Mouse (Mus musculus) heart, adult 11 months (tissue): ENCODE results near the gene Ppp5c.

ENCODE experiments used
- DNase-seq: peaks from one replicate; pipeline ENCODE4 v3.0.0; 2022

Gene Ppp5c

DNA sequence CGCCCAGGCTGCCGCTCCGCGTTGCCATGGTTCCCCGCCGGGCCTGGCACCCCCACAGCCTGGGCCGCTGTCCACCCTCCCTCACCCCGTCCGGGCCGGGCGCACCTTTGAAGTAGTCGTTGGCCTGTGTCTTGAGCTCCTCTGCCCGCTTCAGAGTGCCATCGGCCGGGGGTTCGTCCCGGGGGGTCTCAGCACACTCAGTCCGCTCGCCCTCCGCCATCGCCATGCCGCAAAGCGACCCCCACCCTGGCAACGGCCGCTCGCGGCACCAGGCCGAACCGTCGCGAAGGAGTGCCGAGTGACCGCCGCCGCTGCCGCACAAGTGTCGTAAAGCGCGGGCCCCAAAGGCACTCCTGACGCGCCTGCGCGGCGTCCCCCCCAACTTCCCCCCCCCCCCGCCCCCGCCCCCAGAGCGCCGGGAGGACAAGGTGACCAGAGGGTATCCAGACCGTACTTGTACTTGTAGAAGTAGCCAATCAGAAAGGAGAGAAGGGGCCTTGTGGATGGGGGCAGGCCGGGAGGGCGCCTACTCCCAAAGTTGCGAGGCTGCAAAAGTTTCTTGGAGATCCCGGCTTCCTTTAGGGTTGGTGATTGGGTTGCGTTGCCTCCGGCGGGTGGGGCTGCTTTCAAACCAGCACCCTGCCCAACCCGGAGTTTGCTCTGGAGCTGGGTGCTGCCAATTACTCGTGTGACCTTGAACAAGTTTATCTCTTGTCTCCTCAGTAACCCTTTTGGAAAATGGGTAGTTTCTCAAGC is at the start of gene Ppp5c:
Gene Ppp5c (minus strand): TSS at position 337 of the 756 bp plus-strand sequence.
- DNase-seq, result peak; percentile 99

DNA sequence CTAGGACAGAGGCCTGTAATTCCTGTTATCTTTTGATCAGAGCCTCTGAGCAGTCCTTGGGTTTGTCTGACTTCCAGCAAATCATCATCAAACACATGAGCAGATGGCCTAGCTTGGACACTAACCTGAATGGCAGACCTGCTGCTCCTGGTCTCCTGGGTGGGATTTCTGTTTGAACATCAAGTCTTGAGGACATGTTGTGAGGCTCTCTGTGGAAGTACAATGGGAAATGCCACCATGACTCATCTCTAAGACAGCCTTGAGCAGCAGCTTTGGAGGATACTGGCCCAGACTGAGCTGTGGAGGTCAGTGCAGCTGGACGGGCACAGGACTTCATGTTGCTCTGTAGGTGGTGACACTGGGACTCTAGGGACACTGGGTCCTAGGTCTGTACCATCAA is 48.8 kb upstream of the Ppp5c start:
- DNase-seq, result peak; percentile 54

- peak; percentile 88 for DNase-seq
Measured at GRCm38 (mm10) chr7:17073904-17074615, 46.3 kb upstream of the Ppp5c start, which contains the start of gene Psg16. Gene Psg16, plus strand, starts transcription at chr7:17074040.

GRCm38 (mm10) chr7:17073513-17073903 is 45.8 kb upstream of the Ppp5c start:
- no peak for DNase-seq

DNA sequence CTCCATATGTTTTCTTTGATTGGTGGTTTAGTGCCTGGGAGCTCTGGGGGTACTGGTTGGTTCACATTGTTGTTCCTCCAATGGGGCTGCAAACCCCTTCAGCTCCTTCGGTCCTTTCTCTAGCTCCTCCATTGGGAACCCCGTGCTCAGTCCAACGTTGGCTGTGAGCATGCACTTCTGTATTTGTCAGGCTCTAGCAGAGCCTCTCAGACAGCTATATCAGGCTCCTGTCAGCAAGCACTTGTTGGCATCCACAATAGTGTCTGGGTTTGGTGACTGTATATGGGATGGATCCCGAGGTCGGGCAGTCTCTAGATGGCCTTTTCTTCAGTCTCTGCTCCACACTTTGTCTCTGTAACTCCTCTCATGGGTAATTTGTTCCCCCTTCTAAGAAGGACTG is 39.9 kb upstream of the Ppp5c start:
- DNase-seq, result peak; percentile 92

DNA sequence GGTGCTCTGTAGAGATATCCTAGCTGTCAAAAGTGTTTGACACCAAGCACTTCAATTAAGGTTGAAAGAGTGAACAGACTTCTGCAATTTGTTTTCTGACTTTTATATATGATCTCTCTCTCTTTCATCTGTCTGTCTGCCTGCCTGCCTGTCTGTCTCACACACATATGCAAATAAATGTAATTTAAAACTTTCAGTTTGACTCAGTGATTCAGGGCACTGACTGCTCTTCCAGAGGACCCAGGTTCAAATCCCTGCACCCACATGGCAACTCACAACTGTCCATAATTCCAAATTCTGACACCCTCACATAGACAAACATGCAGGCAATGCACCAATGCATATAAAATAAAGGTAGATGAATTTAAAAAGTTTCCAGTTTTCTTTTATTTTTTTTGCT is 39.3 kb upstream of the Ppp5c start:
- DNase-seq, result peak; percentile 52

DNA sequence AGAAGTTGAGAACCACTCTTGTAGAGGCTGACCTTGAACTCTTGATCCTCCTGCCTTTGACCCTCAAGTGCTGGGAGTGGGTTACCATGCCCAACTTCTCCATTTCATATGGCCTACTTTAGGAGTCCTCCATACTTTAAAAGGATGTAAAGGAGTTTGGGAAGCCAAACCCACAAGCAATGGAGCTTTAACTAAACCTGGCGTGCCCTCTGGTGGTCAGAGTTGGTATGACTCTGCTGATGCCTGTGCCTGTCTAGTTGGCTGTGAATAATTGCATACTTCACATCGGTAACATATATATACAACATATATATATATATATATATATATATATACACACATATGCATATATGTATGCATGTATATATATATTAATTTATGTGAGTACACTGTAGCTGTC is 38.7 kb upstream of the Ppp5c start:
- peak; percentile 92 for DNase-seq

- no peak for DNase-seq
Measured at GRCm38 (mm10) chr7:17065620-17066019, 37.9 kb upstream of the Ppp5c start.

GRCm38 (mm10) chr7:17062845-17063244 is 35.1 kb upstream of the Ppp5c start:
- peak; percentile 95 for DNase-seq

DNA sequence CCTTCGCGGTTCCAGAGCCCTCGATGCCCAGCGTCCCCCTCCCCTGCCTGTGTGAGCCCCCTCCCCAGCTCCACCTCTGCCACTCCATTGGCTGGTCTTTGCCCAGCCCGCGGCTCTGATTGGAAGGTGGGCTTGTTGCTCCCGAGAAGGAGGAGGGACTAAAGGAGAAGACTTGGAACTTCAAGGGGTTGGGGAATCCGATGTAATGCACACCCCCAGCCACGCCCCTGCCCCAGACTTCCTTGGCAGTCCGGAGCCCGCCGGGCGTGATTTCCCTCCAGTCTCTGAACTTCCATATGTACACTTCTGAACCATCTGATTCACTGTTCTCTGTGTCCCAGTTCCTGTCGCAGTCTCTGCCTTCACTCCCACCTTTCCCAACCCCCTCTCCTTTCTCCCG is 34.7 kb upstream of the Ppp5c start, which contains the start of gene Hif3a:
Gene Hif3a (minus strand): TSS at position 39 of the 400 bp plus-strand sequence.
- DNase-seq, result peak; percentile 98

DNA sequence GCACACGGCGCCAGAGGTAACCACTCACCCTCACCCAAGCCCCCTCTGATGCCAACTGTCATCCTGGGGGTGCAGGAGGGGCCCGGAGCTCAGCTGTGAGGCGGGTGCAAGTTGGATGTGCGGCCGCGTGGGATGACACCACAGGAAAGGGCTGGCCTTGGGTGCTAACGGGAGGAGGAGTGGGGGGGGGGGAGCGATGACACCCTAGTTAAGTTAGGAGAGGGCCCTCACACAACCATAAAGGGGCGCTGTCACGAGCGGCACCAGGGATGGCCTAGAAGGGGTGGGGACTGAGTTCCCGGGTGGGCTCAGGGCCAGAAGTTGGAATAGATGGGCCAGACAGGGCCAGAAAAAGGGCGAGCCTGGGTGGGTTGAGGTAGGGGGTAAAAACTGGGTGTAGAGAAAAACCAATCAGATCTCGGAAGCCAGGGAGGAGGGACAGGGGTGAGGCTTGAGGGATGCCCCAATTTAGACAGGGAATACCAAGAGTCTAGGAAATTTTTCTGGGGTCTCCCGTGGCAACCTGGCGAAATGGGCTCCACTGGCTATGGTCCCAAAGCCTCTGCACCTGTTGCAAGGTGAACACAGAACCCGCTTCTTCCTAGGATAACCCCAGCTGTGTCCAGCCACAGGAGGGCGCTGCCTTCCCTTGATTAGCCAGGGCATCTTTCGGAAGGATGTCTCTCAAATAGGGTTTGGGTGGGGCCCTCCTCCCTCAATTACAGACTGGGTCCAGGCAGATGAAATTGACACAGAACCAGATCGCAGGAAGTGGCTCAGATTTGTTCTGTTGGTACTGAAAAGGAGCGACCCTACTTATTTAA is 33.3 kb upstream of the Ppp5c start:
- peak; percentile 98 for DNase-seq

- DNase-seq, result peak; percentile 99
Measured at GRCm38 (mm10) chr7:17060031-17060781, 32.5 kb upstream of the Ppp5c start.

- peak; percentile 91 for DNase-seq
Measured at GRCm38 (mm10) chr7:17059463-17059844, 31.7 kb upstream of the Ppp5c start.

DNA sequence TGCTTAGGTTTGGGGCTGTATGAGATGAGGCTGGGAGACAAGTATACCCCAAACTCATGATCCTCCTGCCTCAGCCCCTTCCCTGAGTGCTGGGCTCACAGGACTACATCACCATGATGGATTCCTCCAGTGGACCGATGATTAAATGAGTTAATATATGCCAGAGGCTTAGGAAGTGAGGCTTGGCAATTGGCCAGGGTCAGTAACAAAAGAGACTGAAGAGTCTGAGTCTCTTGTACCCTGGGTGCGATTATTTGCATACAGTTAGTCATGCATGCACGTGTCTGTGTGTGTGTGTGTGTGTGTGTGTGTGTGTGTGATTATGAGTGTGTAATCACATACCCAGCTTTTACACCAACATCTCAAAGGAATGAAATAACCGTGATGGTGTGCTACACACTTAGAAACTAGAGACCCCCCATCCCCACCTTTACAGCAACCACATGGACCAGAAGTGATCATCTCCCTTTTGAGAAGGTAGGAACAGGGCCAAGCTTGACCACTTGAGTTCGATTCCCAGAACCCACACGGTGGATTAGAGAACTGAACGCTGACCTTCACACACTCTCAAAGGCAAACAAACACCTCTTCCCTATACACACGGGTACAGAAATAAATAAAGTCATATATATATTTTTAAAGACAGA is 31.2 kb upstream of the Ppp5c start:
- DNase-seq, result peak; percentile 94

GRCm38 (mm10) chr7:17058071-17058689 is 30.5 kb upstream of the Ppp5c start:
- DNase-seq, result peak; percentile 100

DNA sequence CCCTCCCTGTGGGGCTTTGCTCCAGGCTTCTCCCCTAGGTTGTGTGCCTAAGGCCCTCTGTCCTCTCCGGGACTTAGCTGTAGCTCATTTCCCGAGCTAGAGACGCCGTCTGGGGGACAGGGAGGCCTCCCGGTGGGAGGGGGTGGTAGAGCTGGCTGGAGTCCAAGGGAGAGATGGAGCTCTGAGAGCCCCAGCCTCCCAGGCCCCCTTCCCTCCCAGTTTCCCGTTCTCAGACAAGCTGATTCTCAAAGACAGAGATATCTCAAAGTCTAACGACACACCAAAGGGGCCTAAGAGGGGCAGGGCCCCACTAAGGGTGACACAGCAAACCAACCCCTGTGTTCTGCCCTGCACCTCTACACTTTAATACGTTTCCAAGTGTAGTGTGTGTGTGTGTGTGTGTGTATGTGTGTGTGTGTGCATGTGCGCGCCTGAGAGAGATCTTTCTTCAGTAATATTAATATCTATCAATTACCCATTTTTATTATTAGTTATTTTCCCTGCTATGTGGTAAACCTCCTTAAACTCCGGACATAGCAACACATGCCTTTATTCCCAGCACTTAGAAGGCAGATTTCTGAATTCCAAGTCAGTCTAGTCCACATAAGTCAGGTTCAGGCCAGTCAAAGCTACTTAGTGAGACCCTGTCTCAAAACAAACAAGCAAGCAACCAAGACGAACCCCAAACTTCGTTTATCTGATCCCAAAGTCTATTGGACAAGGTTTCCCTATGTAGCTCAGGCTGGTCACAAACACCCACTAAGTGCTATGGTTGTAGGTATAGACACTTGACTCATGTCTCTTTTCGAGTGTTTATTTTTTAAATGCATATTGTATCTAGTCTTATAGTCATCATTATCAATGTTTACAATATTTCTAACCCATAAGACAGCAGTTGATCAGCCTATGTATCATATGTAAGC is 29.1 kb upstream of the Ppp5c start:
- peak; percentile 95 for DNase-seq

DNA sequence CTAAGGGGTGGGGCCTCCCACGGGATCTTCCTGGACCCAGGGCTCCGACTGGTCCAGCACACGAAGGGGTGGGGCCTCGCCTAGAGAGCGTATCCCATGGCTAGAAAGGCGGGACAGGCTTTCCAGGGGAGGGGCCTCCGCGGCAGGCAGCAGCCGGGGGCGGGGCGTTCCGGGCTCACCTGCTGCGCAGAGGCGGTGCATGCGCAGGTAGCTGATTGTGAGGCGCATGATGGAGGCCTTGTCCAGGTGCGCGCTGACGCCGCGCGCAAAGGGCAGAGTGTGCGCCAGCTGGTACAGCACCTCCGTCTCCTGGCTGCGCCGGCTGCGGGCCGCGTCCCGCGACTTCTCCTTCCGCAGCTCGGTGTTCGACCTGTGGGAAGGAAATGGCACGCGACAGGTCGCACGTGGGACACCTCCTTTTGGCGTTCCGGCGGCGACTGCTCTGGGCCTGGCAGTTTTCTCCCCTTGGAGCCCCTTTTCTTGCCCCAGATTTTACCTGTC is 28.4 kb upstream of the Ppp5c start:
- peak; percentile 99 for DNase-seq

- peak; percentile 66 for DNase-seq
Measured at GRCm38 (mm10) chr7:17055287-17055946, 27.7 kb upstream of the Ppp5c start.

GRCm38 (mm10) chr7:17054325-17054989 is 26.7 kb upstream of the Ppp5c start:
- DNase-seq, result peak; percentile 92
